Mouse (Mus musculus) kidney, postnatal 25 days (tissue): ENCODE results near the gene Cyp2w1.
"Not testable (repeated sequence)": the region's sequence is repeated elsewhere in the genome, so short reads cannot be mapped to it uniquely, and the experiment has no call there.

Experiments used
- DNase-seq, 2 experiments: peaks; one replicate each; pipeline ENCODE4 v3.0.0; 2021; ENCODE audit warnings: mixed read lengths in 2 of 2

Gene Cyp2w1

DNA sequence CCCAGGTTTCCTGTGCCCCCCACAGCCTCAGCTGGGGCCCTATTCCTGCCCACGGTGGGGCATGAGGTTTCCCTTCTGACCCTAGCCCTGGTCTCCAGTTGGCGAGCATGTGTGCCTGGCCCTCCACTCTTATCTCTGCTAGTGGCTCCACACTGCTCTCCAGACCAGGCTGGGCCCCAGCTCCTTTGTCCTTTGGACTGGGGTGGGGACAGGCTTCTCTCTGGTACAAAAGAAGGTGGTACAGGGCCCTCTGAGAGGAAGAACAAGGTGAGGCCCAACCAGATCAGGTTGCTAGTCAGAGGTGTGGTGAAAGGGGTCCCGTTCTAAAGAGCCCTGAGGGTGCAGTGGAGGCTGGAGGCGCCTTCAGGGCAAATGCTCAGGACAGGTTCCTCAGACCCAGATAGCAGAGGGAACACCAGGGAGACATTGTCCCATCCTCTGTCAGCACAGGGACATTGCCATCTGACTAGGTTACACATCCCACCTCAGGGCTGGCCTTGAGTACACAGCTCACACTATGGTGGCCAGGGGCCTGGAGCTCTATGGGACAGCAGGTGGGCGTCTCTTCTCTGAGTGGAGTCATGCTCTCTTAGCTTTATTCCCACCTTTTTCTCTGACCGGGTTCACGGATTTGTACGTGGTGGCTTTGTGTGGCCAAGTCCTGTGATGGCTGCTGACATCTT lies 19.7 kb upstream of the Cyp2w1 start:
- DNase-seq, result peak in 1 of 2 experiments; percentile 57

DNA sequence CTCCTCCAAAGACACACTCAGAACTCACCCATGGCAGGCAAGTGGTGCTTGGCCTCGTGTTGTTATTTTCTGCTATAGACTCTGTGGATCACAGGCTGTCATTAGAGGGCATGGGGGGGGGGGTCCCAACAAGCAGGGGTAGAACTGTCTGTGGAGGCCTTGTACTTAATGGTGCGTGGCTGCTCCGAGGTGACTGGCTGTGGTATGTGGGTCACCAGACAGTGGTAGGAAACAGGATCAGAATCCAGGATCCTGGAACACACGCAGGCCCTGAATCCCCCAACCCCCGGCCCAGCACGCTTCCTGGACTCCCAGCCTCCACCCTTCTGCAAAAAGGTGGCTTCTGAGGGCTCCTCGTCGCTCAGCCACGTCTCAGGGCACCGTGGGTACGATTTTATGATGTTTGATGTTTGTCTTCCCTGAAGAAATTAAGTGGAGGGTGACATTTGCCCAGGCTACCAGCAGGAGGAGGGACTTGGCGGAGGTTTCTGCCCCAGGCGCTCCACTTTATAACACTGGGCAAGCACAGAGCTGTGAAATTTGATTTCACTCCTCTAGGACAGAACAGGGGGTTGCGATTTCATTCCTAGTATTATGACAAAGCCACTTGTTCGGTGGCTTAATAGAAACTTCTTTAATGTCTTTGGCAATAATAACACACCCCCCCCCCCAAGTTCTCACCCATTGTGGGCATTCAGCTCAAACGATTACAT lies 19.0 kb upstream of the Cyp2w1 start:
- peak; percentile 67 to 68 for DNase-seq

DNA sequence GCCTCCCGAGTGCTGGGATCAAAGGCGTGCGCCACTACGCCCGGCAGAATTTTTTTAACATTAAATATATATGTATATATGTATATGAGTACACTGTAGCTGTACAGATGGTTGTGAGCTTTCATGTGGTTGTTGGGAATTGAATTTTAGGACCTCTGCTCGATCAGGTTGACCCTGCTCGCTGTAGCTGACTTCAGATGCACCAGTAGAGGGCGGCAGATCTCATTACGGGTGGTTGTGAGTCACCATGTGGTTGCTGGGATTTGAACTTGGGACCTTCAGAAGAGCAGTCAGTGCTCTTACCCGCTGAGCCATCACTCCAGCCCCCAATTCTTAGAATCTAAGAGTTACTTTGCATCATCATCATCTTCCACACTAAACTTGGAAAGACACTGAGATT lies 18.0 kb upstream of the Cyp2w1 start:
- DNase-seq, result not testable (repeated sequence)

- no peak for DNase-seq
Observed at GRCm38 (mm10) chr5:139335634-139336033, 16.8 kb upstream of the Cyp2w1 start.

DNA sequence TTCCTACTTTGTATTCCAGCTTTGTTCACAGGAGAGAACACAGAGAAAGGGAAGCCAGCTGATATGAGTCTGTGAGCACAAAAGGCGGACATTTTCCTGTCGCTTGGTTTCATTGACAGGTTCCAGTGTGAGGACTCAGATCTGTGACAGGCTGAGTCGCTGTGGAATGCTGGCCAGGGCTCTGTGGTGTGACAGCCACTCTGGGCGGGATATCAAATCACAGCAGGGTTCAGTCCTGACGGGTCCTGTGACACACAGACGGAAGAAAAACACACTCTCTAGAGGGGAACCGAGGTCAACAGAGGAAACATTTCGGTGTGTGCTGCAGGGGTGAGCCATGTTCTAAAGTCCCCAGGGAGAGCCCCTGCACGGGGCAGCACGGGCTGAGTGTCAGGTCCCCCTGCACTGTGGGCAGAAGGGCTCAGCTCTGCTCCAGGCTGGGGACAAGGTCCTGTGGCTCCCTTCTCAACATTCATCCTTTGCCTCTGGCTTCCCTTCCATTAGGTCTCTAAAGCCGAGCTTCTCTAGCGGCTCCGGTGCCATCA lies 14.5 kb upstream of the Cyp2w1 start:
- DNase-seq, result peak in 1 of 2 experiments; percentile 44

DNA sequence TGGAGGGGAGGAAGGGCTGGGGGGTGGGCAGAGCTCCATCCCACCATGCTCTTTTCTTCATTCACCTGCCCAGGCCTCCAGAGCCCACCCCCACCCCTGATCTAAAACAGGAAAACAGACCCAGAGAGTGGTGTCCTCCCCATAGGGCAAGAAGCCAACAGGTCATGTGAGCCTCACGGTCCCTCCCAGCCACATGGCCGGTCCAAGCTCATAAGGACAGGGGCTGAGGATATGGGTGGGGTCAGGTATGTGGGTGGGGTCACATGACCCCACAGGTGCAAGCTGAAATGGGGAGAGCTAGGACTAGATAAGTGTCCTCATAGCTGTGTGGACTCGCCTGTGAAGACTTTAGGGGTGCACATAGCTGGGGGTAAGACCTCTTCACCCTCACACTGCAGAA lies 14.0 kb upstream of the Cyp2w1 start:
- peak; percentile 78 to 84 for DNase-seq

DNA sequence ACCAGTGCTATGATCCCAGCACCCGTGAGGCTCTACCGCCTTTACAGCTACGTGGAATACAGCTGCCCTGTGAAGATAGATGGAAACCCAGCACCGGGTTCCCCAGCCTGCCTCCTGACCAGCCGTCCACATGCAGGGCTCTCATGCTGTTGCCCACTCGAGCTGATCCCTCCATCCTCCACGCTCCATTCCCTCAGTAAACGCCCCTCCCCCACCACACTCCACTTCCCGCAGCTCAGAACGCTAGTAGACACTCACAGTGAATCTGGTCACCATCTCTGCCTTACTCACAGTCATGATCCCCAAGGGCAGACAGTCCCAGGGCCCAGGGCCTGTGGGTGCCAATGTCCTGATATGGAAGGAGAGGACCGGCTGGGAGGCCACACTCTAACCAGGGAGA lies 13.5 kb upstream of the Cyp2w1 start:
- no peak for DNase-seq

GRCm38 (mm10) chr5:139344021-139344686 lies 8.3 kb upstream of the Cyp2w1 start:
- peak; percentile 82 to 86 for DNase-seq

DNA sequence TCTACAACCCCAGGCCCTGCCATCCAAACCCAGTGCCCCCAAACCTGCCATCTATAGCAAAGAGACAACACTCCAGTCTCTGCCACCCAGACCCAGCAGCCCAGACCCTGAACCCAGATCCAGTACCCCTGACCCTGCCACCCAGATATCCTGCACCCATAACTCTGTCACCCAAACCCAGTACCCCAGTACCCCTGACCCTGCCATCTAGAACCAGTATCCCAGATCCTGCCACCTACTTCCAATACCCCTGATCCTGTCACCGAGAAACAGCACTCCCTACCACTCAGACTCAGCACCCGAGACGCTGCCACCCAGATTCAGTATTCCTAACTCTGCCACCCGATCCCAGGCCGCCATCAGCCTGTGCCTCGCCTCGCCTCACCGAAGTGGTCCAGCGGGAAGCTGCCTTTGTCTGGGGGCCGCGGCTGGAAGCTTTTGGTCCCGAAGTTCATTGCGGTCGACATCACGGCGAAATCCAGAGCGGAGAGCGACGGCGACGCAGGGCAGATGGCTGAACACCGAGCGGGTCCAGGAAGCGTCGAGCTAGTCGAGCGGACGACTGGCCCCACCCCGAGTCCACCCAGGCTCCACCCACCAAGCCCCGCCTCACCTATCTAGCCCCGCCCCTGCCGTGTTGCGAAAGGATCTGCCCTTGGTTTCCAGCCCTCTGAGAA lies 7.6 kb upstream of the Cyp2w1 start:
- peak; percentile 97 to 98 for DNase-seq

- DNase-seq, result no peak
Observed at GRCm38 (mm10) chr5:139345364-139345714, 7.1 kb upstream of the Cyp2w1 start.

DNA sequence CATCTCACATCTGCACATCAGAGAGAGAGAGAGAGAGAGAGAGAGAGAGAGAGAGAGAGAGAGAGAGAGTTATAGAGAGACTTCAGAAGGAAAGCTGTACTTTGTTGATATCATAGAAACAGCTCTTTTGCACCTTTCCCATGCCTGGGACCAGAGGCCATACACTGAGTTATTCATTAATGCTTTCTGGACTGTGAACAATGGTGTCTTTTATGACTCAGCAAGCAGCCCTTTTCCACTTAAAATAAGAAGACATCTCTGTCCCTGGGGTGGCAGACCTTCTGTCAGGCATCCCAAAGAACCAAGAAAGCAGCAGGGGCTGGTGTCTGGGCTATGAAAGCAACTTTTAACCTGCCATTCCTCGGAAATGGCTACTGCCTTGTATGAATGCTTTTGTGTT lies 5.2 kb upstream of the Cyp2w1 start:
- DNase-seq, result no peak

DNA sequence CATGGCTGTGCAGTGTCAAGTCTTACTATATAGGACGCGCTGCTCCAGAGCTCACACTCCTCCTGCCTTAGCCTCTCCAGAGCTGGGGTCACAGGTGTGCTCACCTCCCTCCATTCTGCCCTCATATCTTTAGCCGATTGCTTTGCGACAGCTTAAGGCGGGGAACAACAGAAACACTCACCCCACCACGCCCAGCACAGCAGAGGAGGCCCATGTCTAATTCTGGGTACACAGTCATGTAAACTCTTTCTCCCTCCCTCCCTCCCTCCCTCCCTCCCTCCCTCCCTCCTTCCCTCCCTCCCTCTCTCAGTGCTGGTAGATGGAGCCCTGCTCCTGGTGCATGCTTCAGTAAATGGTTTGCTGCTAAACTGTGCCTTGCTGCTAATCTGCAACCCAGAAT lies 2.7 kb upstream of the Cyp2w1 start:
- no peak for DNase-seq

GRCm38 (mm10) chr5:139351134-139351533 lies 1.3 kb upstream of the Cyp2w1 start, which contains the start of gene Cox19:
Gene Cox19 (minus strand): TSS chr5:139351418.
- DNase-seq, result no peak

DNA sequence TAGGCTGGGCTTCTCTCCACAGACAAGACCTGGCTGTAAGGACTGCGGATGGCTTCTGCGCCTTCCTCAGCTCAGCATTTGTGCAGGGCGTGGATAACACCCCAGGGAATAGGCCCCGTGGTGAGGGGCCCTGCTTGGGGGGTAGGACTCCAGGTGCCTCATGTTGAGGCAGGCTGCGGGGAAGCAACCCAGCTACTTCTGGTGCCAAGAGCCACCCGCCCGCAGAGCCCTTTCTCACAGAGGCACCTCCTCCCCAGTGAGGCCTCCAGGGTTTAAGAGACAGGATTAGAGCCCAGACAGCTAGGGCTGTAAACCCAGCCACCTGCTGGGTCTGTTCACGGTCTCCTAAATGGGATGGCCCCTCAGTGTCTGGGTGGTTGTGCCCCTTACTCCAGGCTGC lies 789 bp upstream of the Cyp2w1 start:
- no peak for DNase-seq

DNA sequence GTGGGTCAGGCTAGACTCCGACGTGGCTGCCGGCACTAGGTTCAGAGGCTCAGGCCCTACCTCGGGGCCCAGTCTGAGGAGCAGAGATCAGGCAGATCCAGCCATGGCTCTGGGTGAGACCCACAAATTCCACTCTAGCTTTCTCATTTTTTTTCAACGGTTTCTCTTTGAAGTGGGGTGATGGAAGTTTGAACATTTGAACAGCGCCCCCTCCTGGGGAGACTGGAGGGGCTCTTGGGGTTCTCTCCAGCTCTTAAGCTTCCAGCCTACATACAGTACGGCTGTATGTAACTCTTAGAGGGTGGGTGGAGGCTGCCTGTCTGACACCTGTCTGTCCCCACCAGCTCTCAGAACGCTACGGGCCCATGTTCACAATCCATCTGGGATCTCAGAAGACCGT lies 1.1 kb downstream of the Cyp2w1 start:
- no peak for DNase-seq

DNA sequence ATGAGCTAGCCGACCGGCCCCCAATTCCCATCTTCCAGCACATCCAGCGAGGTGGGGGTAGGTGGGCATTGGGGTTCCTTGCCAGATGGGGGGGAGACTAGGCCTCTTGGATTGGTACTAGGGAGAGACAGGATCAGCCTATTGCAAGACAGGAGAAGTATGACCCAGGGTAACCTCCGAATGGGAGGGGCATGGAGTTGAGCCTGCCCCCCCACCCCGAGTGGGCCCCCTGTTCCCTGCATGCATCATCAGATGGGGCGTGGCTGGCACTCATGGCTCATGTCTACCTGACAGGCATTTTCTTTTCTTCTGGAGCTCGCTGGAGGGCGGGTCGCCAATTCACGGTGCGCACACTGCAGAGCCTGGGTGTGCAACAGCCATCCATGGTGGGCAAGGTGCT lies 1.5 kb downstream of the Cyp2w1 start:
- no peak for DNase-seq

GRCm38 (mm10) chr5:139355235-139355772 lies 2.9 kb downstream of the Cyp2w1 start:
- DNase-seq, result peak; percentile 90 to 93

- peak; percentile 76 to 83 for DNase-seq
Observed at GRCm38 (mm10) chr5:139358653-139359052, 6.2 kb downstream of the Cyp2w1 start.

GRCm38 (mm10) chr5:139359244-139359643 lies 6.8 kb downstream of the Cyp2w1 start:
- no peak for DNase-seq

DNA sequence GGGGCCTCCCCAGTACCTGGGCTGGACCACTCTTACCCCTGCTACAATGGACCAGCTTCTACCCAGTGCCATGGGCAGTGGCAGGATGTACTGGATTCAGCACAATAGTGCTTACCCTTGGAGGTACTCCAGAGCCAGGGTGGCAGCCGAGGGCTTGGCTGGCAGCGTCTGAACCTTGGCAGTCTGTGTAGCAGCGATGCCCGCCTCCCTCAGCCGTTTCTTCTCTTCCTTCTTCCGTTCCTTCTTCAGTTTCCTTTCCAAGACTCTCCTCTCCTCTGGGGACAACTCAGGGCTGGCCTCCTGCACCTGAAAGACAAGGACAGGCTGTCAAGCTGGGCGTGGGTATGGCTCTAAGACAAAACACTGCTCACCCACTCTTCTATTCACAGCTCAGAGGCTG lies 11.4 kb downstream of the Cyp2w1 start:
- DNase-seq, result no peak

DNA sequence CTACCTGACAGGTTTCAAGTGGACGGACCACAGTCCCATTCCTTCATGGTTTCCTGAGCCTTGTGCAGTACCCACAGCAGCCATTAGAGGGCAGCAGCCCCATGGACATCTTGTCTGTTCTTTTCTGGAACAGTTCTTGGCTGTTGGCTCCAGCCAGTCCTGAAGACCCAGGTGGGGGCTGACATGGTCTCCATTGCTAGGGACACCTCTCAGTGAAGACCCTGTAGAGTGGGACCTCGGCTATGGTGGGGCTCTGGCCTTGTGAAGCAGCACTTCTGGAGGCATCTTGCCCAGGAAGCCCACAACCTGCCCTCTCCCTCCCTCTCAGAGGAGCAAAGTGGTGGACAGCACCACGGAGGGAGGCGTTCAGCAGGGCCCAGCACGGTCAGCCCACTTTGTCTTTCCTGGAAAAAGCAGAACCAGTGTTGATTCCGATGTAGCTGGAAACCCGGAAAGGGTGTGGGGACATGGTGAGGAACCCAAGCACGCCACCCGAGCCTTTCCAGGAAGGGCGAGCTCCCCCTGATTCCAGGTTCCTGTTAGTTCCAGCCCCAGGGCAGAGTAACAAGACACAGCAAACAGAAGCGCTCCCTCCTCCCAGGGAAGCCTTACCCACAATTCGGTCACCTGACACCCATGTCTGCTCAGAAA lies 12.0 kb downstream of the Cyp2w1 start:
- peak; percentile 88 to 98 for DNase-seq

- peak in 1 of 2 experiments; percentile 71 for DNase-seq
Observed at GRCm38 (mm10) chr5:139364911-139365571, 12.6 kb downstream of the Cyp2w1 start.
